In the genomic region with DNA sequence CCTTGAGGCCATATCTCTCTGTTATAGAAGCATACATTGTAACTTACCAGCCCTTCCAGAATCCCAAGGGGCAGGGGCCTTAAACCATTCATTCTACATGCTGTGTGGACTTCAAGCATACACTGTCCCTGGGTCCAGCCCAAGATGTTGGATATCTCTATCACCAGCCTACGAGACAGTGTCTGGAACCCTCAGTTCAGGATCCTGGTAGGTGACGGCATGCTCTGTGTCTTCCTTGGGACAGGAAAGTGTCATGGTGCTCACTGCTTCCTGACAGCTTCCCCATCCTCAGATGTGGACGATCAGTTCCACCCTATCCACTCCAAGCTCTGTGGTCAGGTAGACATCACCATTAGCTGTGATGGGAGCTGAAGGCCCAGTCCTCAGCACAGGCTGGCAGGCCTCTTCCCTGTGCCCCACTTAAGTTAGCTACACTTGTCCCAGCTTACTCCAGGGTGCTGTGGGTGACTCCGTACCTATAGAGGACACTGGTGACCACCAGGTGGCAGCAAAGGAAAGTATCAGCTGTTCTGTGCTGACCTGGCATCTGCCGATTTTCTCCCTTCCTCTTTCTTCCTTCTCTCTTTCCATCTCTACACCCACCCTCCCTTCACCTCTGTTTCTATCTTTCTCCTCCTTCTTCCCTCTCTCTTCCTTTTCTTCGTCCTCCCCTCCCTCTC, we compare ENCODE assay signal across 8 mouse cellular contexts. TPM values are rescaled to one million over a fixed set of nuclear protein-coding genes. Genes with fewer than 3 reads are reported as not detected.
DNase-seq lines count a peak whose midpoint lies in the region; ATAC-seq and TF ChIP-seq lines count a peak whose summit lies in the region.

No protein-coding gene starts in this region.

- no peaks in the 10 kb centered on the region for H3K36me3 ChIP-seq in ES-Bruce4 (ENCODE audit: control insufficient read depth, insufficient read depth, low read length, poor library complexity, severe bottlenecking)
- H3K36me3 ChIP-seq in forebrain, embryonic 12.5 days (replicated peaks) = no peaks in the 10 kb centered on the region
- H3K36me3 ChIP-seq in liver, embryonic 14.5 days (replicated peaks; ENCODE audit: control insufficient read depth, insufficient read depth, low read depth) = no peaks in the 10 kb centered on the region
- no peaks in the 10 kb centered on the region for H3K36me3 ChIP-seq in neural tube, embryonic 14.5 days (ENCODE audit: control insufficient read depth, insufficient read depth, low read length)

- no peak overlapping the region for H3K4me2 ChIP-seq in forebrain, embryonic 12.5 days
- H3K4me2 ChIP-seq in liver, embryonic 14.5 days (ENCODE audit: low read depth) = no peak overlapping the region
- no peak overlapping the region for H3K4me2 ChIP-seq in neural tube, embryonic 14.5 days (ENCODE audit: low read depth, low read length)

- peak; percentile 62 for DNase-seq in c-Kit-positive CD71-positive TER-119-negative erythroid progenitor cells, embryonic 14.5 days (ENCODE audit: low read depth)
- DNase-seq in heart, postnatal 10 days = peak; percentile 79 to 89
- DNase-seq in kidney, postnatal 4 days = peak; percentile 90 to 91
- DNase-seq in liver, embryonic 14.5 days (ENCODE audit: low read depth in 3 of 3, low spot score in 3 of 3) = peak; percentile 24 to 47 (median 47)
- peak; percentile 78 for DNase-seq in thymus, postnatal 14 days

- WGBS in forebrain, embryonic 12.5 days = 37% methylated on average over 6 of the region's 6 CpGs
- WGBS in liver, embryonic 14.5 days (ENCODE audit: insufficient replicate concordance) = 21% methylated on average over 6 of the region's 6 CpGs
- WGBS in neural tube, embryonic 14.5 days = 32% methylated on average over 6 of the region's 6 CpGs

- ATAC-seq in forebrain, embryonic 12.5 days (ENCODE audit: low FRiP score) = peak; percentile 79
- ATAC-seq in liver, embryonic 14.5 days (ENCODE audit: insufficient read depth) = peak; percentile 53
- peak; percentile 92 for ATAC-seq in neural tube, embryonic 14.5 days (ENCODE audit: low read depth)

- TF ChIP-seq EP300 in ES-Bruce4 (IDR thresholded peaks at IDR 0.05; ENCODE audit: insufficient read depth, low read depth, low read length) = no peak
- TF ChIP-seq EP300 in liver, embryonic 14.5 days (IDR thresholded peaks at IDR 0.05; ENCODE audit: low read depth) = no peak

- no peak for TF ChIP-seq POLR2A in ES-Bruce4 (IDR thresholded peaks at IDR 0.05; ENCODE audit: insufficient read depth, low read length)

- no peaks in the 10 kb centered on the region for H3K27me3 ChIP-seq in ES-Bruce4 (ENCODE audit: control insufficient read depth, insufficient read depth, low read length, poor library complexity, severe bottlenecking)
- peaks cover 14% of the 10 kb centered on the region for H3K27me3 ChIP-seq in forebrain, embryonic 12.5 days
- no peaks in the 10 kb centered on the region; the same call in 1 of the 2 replicates for H3K27me3 ChIP-seq in liver, embryonic 14.5 days (ENCODE audit: control insufficient read depth, insufficient read depth, low read length)
- H3K27me3 ChIP-seq in neural tube, embryonic 14.5 days (ENCODE audit: control insufficient read depth, insufficient read depth, low read length) = no peaks in the 10 kb centered on the region

- TF ChIP-seq CTCF in ES-Bruce4 (IDR thresholded peaks at IDR 0.05; ENCODE audit: low read depth, low read length) = peak; percentile 84
- TF ChIP-seq CTCF in liver, embryonic 14.5 days (IDR thresholded peaks at IDR 0.05; ENCODE audit: low read depth) = peak; percentile 83

- intact Hi-C loops in heart, postnatal 10 days (cut with DNase I) = loop anchor here (1.0 to 2.0 kb wide), 2 partner anchors 44 to 158 kb away; no protein-coding TSS in a partner anchor

- no peaks in the 10 kb centered on the region for H3K9me3 ChIP-seq in ES-Bruce4 (replicated peaks; ENCODE audit: control insufficient read depth, insufficient read depth, low read length, poor library complexity, severe bottlenecking)
- H3K9me3 ChIP-seq in forebrain, embryonic 12.5 days = no peaks in the 10 kb centered on the region
- no peaks in the 10 kb centered on the region for H3K9me3 ChIP-seq in liver, embryonic 14.5 days (ENCODE audit: control insufficient read depth, low read length)
- H3K9me3 ChIP-seq in neural tube, embryonic 14.5 days (ENCODE audit: control insufficient read depth, low read length) = no peaks in the 10 kb centered on the region

- H3K4me1 ChIP-seq in ES-Bruce4 (ENCODE audit: control insufficient read depth, insufficient read depth, low read length) = no peaks in the 10 kb centered on the region
- no peaks in the 10 kb centered on the region; the same call in 1 of the 2 replicates for H3K4me1 ChIP-seq in forebrain, embryonic 12.5 days
- peaks cover 0 to 5% of the 10 kb centered on the region in 2 experiments; a peak in 2 of 4 replicates for H3K4me1 ChIP-seq in liver, embryonic 14.5 days (replicated peaks; ENCODE audit: control insufficient read depth in 2 of 2, insufficient read depth in 2 of 2, low read length in 1 of 2)
- H3K4me1 ChIP-seq in neural tube, embryonic 14.5 days (ENCODE audit: control insufficient read depth, insufficient read depth, low read length) = 0 out of 2 replicates have a peak, but pooled peaks cover 3% of the 10 kb centered on the region

- no peak overlapping the region for H3K27ac ChIP-seq in ES-Bruce4 (ENCODE audit: insufficient read depth, low read length)
- no peak overlapping the region for H3K27ac ChIP-seq in forebrain, embryonic 12.5 days
- H3K27ac ChIP-seq in liver, embryonic 14.5 days = no peak overlapping the region
- H3K27ac ChIP-seq in neural tube, embryonic 14.5 days (ENCODE audit: low read depth, low read length) = no peak overlapping the region

- no peak overlapping the region for H3K9ac ChIP-seq in ES-Bruce4 (ENCODE audit: low read depth, poor library complexity, severe bottlenecking)
- no peak overlapping the region for H3K9ac ChIP-seq in forebrain, embryonic 12.5 days
- no peak overlapping the region for H3K9ac ChIP-seq in liver, embryonic 14.5 days (replicated peaks)
- no peak overlapping the region for H3K9ac ChIP-seq in neural tube, embryonic 14.5 days (replicated peaks; ENCODE audit: low read depth, low read length)

- H3K4me3 ChIP-seq in ES-Bruce4 (ENCODE audit: low read depth, low read length) = no peak overlapping the region
- no peak overlapping the region for H3K4me3 ChIP-seq in forebrain, embryonic 12.5 days (replicated peaks)
- H3K4me3 ChIP-seq in liver, embryonic 14.5 days (ENCODE audit: insufficient read depth in 1 of 2, low read depth in 2 of 2, low read length in 2 of 2) = no peak overlapping the region
- no peak overlapping the region for H3K4me3 ChIP-seq in neural tube, embryonic 14.5 days (ENCODE audit: low read depth, low read length)

RNA-seq across cellular contexts. Expression of gene Cfap46, which starts 19.7 kb away (rescaled TPM):
- polyA plus RNA-seq in ES-Bruce4 (2011; ENCODE audit: insufficient read depth, insufficient read length, low read depth, missing spikeins) = 0.72 and 1.0 TPM in 2 replicates
- polyA plus RNA-seq in forebrain, embryonic 12.5 days (2016; fragmentation: Nextera tagmentation; extraction: Ambion mirVana) = 0.57 and 0.81 TPM in 2 replicates
- total RNA-seq in heart, postnatal 10 days (2021) = under 1 TPM in 1 of 2 experiments, not detected in 1; 0.31 TPM
- polyA plus RNA-seq in liver, embryonic 14.5 days (2012; rRNA removed) = 0.01 TPM in 1 of 2 replicates, not detected in the other
- not detected in 2 replicates for polyA plus RNA-seq in liver, embryonic 14.5 days (2014; fragmentation: Nextera tagmentation; extraction: Ambion mirVana)
- polyA plus RNA-seq in neural tube, embryonic 14.5 days (2014; fragmentation: Nextera tagmentation; extraction: Ambion mirVana) = 1.4 and 2.9 TPM in 2 replicates
